In the genomic region with DNA sequence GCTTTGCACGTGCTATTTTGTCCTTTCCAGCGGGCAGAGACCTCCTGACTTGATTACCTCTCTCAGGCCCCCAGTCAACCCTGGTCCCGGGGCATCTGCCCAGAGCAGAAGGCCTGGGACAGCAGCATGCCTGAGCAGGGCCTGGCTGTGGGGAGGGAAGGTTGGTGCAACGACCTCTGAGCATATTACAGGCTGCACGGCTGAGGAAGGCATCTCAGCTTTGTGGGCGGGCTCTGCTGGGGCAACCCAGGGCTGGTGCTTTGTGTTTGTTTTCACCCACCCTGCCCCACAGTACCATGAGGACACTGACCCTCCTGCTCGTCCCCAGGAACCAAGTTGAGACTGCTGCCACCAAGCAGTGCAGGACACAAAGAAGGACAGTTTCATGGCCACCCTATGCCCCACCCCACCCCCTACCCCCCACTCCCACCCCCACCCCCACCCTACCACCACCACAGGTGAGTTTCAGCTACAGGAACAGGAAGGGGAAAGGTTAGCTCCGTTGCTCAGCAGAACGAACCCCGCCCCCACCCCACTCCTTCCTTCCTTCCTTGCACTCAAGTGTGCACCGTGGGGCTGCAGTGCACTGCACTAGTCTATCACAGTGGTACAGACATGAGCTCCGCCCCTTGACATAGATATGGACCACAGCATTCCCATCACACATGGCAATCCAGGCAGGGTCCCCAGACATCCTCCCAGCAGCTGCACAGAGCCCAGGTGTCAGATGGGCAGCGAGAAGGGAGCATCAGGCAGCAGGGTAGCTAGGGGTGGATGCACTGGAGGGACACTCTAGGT, we compare ENCODE assay signal across 8 mouse cellular contexts. TPM values are rescaled to one million over a fixed set of nuclear protein-coding genes. Genes with fewer than 3 reads are reported as not detected.
DNase-seq lines count a peak whose midpoint lies in the region; ATAC-seq and TF ChIP-seq lines count a peak whose summit lies in the region.

No protein-coding gene starts in this region.

- no peaks in the 10 kb centered on the region for H3K79me2 ChIP-seq in heart, adult 2 months (replicated peaks; ENCODE audit: control insufficient read depth, insufficient read depth, low read length)

- no peaks in the 10 kb centered on the region for H3K36me3 ChIP-seq in heart, adult 2 months (ENCODE audit: control insufficient read depth, insufficient read depth, low read length)
- H3K36me3 ChIP-seq in embryonic facial prominence, embryonic 10.5 days (replicated peaks): no peaks in the 10 kb centered on the region
- H3K36me3 ChIP-seq in midbrain, embryonic 16.5 days (ENCODE audit: control insufficient read depth, insufficient read depth, low read length): no peaks in the 10 kb centered on the region

- H3K27ac ChIP-seq in heart, adult 2 months: no peak overlapping the region
- peak overlapping the region; percentile 78 for H3K27ac ChIP-seq in embryonic facial prominence, embryonic 10.5 days (replicated peaks)
- H3K27ac ChIP-seq in midbrain, embryonic 16.5 days (ENCODE audit: low read length): no peak overlapping the region

- no peak for ATAC-seq in midbrain, embryonic 16.5 days

- H3K4me2 ChIP-seq in midbrain, embryonic 16.5 days (ENCODE audit: low read length): no peak overlapping the region

- no peaks in the 10 kb centered on the region for H3K27me3 ChIP-seq in heart, adult 2 months (ENCODE audit: control insufficient read depth, insufficient read depth, low read length)
- 0 out of 2 replicates have a peak, but pooled peaks cover 7% of the 10 kb centered on the region for H3K27me3 ChIP-seq in embryonic facial prominence, embryonic 10.5 days (replicated peaks; ENCODE audit: low read depth, poor library complexity, severe bottlenecking)
- no peaks in the 10 kb centered on the region for H3K27me3 ChIP-seq in midbrain, embryonic 16.5 days (ENCODE audit: control insufficient read depth, insufficient read depth, low read depth, low read length)

- no peak for TF ChIP-seq POLR2A in heart, adult 2 months (IDR thresholded peaks at IDR 0.05; ENCODE audit: insufficient read depth, low read depth, low read length)

- DNase-seq in heart, adult 2 months: peak; percentile 22 to 35
- no peak for DNase-seq in heart, adult 18-20 months
- DNase-seq in A20 (ENCODE audit: low read depth, low spot score): peak; percentile 41
- no peak for DNase-seq in embryonic facial prominence, embryonic 10.5 days (ENCODE audit: low spot score)
- no peak for DNase-seq in cerebellum, adult 8-10 months
- DNase-seq in lung, postnatal 25 days (ENCODE audit: low spot score): no peak
- no peak for DNase-seq in urinary bladder, postnatal 10 days (ENCODE audit: low spot score)

- WGBS in heart, adult 2 months: 46% methylated on average over 13 of the region's 13 CpGs
- WGBS in embryonic facial prominence, embryonic 10.5 days: 43% methylated on average over 13 of the region's 13 CpGs
- WGBS in midbrain, embryonic 16.5 days: 43% methylated on average over 11 of the region's 13 CpGs

- no peaks in the 10 kb centered on the region for H3K9me3 ChIP-seq in embryonic facial prominence, embryonic 10.5 days
- H3K9me3 ChIP-seq in midbrain, embryonic 16.5 days (replicated peaks; ENCODE audit: control insufficient read depth, low read length, poor library complexity, severe bottlenecking): no peaks in the 10 kb centered on the region

- peaks cover 1% of the 10 kb centered on the region for H3K4me1 ChIP-seq in heart, adult 2 months (ENCODE audit: control insufficient read depth, insufficient read depth, low read length)
- peaks cover 42% of the 10 kb centered on the region for H3K4me1 ChIP-seq in embryonic facial prominence, embryonic 10.5 days
- H3K4me1 ChIP-seq in midbrain, embryonic 16.5 days (ENCODE audit: control insufficient read depth, insufficient read depth, low read length): peaks cover 14% of the 10 kb centered on the region

- H3K4me3 ChIP-seq in heart, adult 2 months: no peak overlapping the region
- 0 out of 2 replicates have a peak overlapping the region, but pooled peaks have one; percentile 13 for H3K4me3 ChIP-seq in embryonic facial prominence, embryonic 10.5 days
- no peak overlapping the region for H3K4me3 ChIP-seq in midbrain, embryonic 16.5 days (ENCODE audit: low read depth, low read length)

- TF ChIP-seq CTCF in heart, adult 2 months (IDR thresholded peaks at IDR 0.05): no peak

- intact Hi-C loops in heart, adult 2 months (cut with DNase I): no loop called here

- TF ChIP-seq EP300 in heart, adult 2 months (IDR thresholded peaks at IDR 0.05; ENCODE audit: insufficient read depth, low read depth, low read length): no peak

- H3K9ac ChIP-seq in heart, adult 2 months (ENCODE audit: low read depth, low read length): no peak overlapping the region
- 0 out of 2 replicates have a peak overlapping the region, but pooled peaks have one; percentile 22 for H3K9ac ChIP-seq in midbrain, embryonic 16.5 days (ENCODE audit: low read depth, low read length)

RNA-seq across cellular contexts. Expression of a gene that starts 34.3 kb away (rescaled TPM):
- total RNA-seq in heart, adult 2 months (2021): 10 to 100 TPM; 39.6 to 62.7 TPM
- polyA plus RNA-seq in heart, adult 2 months (2012; rRNA removed): 15.4 and 21.0 TPM in 2 replicates
- 10 to 100 TPM; 50.5 to 54.1 TPM for total RNA-seq in heart, adult 18-20 months (2021)
- 12.7 and 15.5 TPM in 2 replicates for polyA plus RNA-seq in embryonic facial prominence, embryonic 10.5 days (2016; fragmentation: Nextera tagmentation; extraction: Ambion mirVana)
- polyA plus RNA-seq in midbrain, embryonic 16.5 days (2015; fragmentation: Nextera tagmentation; extraction: Ambion mirVana): 16.7 and 20.9 TPM in 2 replicates

Comparison
In these comparisons a context has a peak if more than half of its experiments do, and no peak if none do; other contexts are left out.
1. DNase-seq: peak in heart, adult 2 months (2 of 2) and A20 (single experiment); none in heart, adult 18-20 months (0 of 2), embryonic facial prominence, embryonic 10.5 days (single experiment), cerebellum, adult 8-10 months (single experiment), lung, postnatal 25 days (single experiment) and urinary bladder, postnatal 10 days (single experiment).